Mouse (Mus musculus) neural tube, embryonic 11.5 days (tissue): Measurements from ENCODE around the gene Gm21865. TPM values are rescaled to one million over a fixed set of nuclear protein-coding genes. Genes with fewer than 3 reads are reported as not detected.
"Not testable (repeated sequence)": the region's sequence is repeated elsewhere in the genome, so short reads cannot be mapped to it uniquely, and the experiment has no call there.

Source experiments
- ATAC-seq: fragments of 200-750 bp; cut with Nextera tagmentation; 2 replicates; pipeline ENCODE4 v1.8.0; 2017; ENCODE audit warnings: moderate number of reproducible peaks, mild to moderate bottlenecking, moderate TSS enrichment, moderate library complexity; ENCODE audit not compliant: insufficient read depth, low FRiP score, low TSS enrichment
- DNase-seq: peaks from one replicate; pipeline ENCODE4 v3.0.0-alpha.2; 2015; ENCODE audit warnings: low spot score
- H3K27ac ChIP-seq: fragments of 300-500 bp; sonication (generic); 2 replicates; pipeline ENCODE4 v1.5.1; 2014; ENCODE audit warnings: low read depth, mild to moderate bottlenecking, low read length
- H3K27me3 ChIP-seq: fragments of 300-500 bp; sonication (generic); 2 replicates; pipeline ENCODE4 v1.6.1; 2014; ENCODE audit warnings: mild to moderate bottlenecking, low read length, mixed read lengths; ENCODE audit not compliant: control insufficient read depth, insufficient read depth
- H3K36me3 ChIP-seq: fragments of 300-500 bp; sonication (generic); 2 replicates; pipeline ENCODE4 v1.6.1; 2014; ENCODE audit warnings: mild to moderate bottlenecking, low read length, moderate library complexity, mixed read lengths; ENCODE audit not compliant: control insufficient read depth, insufficient read depth
- H3K4me1 ChIP-seq: fragments of 300-500 bp; sonication (generic); 2 replicates; pipeline ENCODE4 v1.6.1; 2014; ENCODE audit warnings: low read length, mixed read lengths; ENCODE audit not compliant: control insufficient read depth, insufficient read depth
- H3K4me2 ChIP-seq: fragments of 300-500 bp; sonication (generic); 2 replicates; pipeline ENCODE4 v1.6.1; 2014; ENCODE audit warnings: low read depth, mild to moderate bottlenecking, moderate library complexity
- H3K4me3 ChIP-seq: fragments of 300-500 bp; sonication (generic); 2 replicates; pipeline ENCODE4 v1.5.1; 2014; ENCODE audit warnings: low read depth, low read length
- H3K9ac ChIP-seq: fragments of 300-500 bp; sonication (generic); 2 replicates; pipeline ENCODE4 v1.6.1; 2014; ENCODE audit warnings: mild to moderate bottlenecking, low read length
- H3K9me3 ChIP-seq: fragments of 300-500 bp; sonication (generic); 2 replicates; pipeline ENCODE4 v1.6.1; 2016; ENCODE audit warnings: low read length; ENCODE audit not compliant: control insufficient read depth
- WGBS: fragments of 180-500 bp; shearing (Covaris S2); extraction: QIAGEN DNeasy Blood & Tissue Kit; methylation state at CpG from one replicate; pipeline ENCODE4 v1.1.7; 2014; 5-methylcytosine and 5-hydroxymethylcytosine counted together
- polyA plus RNA-seq: library from polyadenylated mRNA; unstranded; fragments of >200 nt; fragmentation: Nextera tagmentation; extraction: Ambion mirVana; gene quantifications from 2 replicates; pipeline ENCODE4 v1.2.1, GENCODE M21; 2014

Gene Gm21865
- polyA plus RNA-seq: not detected in 2 replicates

- not testable (repeated sequence) for H3K4me3 ChIP-seq, H3K27me3 ChIP-seq, ATAC-seq, H3K9me3 ChIP-seq, H3K4me1 ChIP-seq, H3K36me3 ChIP-seq, H3K9ac ChIP-seq, H3K27ac ChIP-seq, H3K4me2 ChIP-seq, DNase-seq
- WGBS: 60% methylated on average over 1 of the region's 7 CpGs
Measured at GRCm38 (mm10) chrY:40316803-40317202, at the start of gene Gm21865. Gm21865 (minus strand) TSS chrY:40316903.

Other genes with a start within 250 kb of the Gm21865 start
- not detected in 2 replicates for gene Gm21882, start 64.6 kb upstream of the Gm21865 start, polyA plus RNA-seq